Mouse (Mus musculus) bone marrow, adult 2 months (tissue): ENCODE results near the gene Spata18.

Experiments used
- CTCF ChIP-seq: fragments of 200-500 bp; IDR thresholded peaks from 2 replicates; pipeline ENCODE4 v1.5.1; 2011; ENCODE audit warnings: low read length, control low read depth; ENCODE audit not compliant: control insufficient read depth, insufficient read depth
- POLR2A ChIP-seq: fragments of 200-500 bp; IDR thresholded peaks from 2 replicates; pipeline ENCODE4 v1.6.1; 2011; ENCODE audit warnings: low read depth, mild to moderate bottlenecking, control low read depth, low read length, borderline replicate concordance; ENCODE audit not compliant: control insufficient read depth

- no peak for TF ChIP-seq POLR2A
- no peak for TF ChIP-seq CTCF
Measured at GRCm38 (mm10) chr5:73613296-73613695, 37.9 kb upstream of the Spata18 start.
